Mouse (Mus musculus) spleen, adult 18-20 months (tissue): ENCODE data around the gene Mapkapk3.

Experiments
- DNase-seq, 2 experiments: peaks; one replicate each; pipeline ENCODE4 v3.0.0; 2022; ENCODE audit warnings: mixed read lengths in 2 of 2

Mapkapk3 gene

GRCm38 (mm10) chr9:107289211-107290076, at the start of gene Mapkapk3:
TSS of gene Mapkapk3 (minus strand) at chr9:107289877.
- DNase-seq, result peak; percentile 84 to 87

GRCm38 (mm10) chr9:107338172-107338883, 48.7 kb upstream of the Mapkapk3 start, which contains the start of gene Hemk1:
TSS of gene Hemk1 (minus strand) at chr9:107338350.
- peak; percentile 64 to 73 for DNase-seq

- no peak for DNase-seq
These were observed 46.7 kb upstream of the Mapkapk3 start for GRCm38 (mm10) chr9:107336386-107336785.

GRCm38 (mm10) chr9:107335909-107336308, 46.2 kb upstream of the Mapkapk3 start:
- DNase-seq, result peak; percentile 59 to 76

GRCm38 (mm10) chr9:107335046-107335445, 45.4 kb upstream of the Mapkapk3 start:
- no peak for DNase-seq

GRCm38 (mm10) chr9:107334356-107334755, 44.7 kb upstream of the Mapkapk3 start:
- DNase-seq, result peak in 1 of 2 experiments; percentile 25

GRCm38 (mm10) chr9:107333686-107334085, 44.0 kb upstream of the Mapkapk3 start:
- DNase-seq, result no peak

GRCm38 (mm10) chr9:107330791-107331190, 41.1 kb upstream of the Mapkapk3 start:
- DNase-seq, result no peak

- DNase-seq, result no peak
These were observed 38.4 kb upstream of the Mapkapk3 start for GRCm38 (mm10) chr9:107327879-107328620.

- DNase-seq, result no peak
These were observed 36.2 kb upstream of the Mapkapk3 start for GRCm38 (mm10) chr9:107325904-107326303.

- DNase-seq, result no peak
These were observed 35.3 kb upstream of the Mapkapk3 start for GRCm38 (mm10) chr9:107324799-107325561.

GRCm38 (mm10) chr9:107323558-107323957, 33.9 kb upstream of the Mapkapk3 start:
- no peak for DNase-seq

GRCm38 (mm10) chr9:107322461-107323050, 32.9 kb upstream of the Mapkapk3 start:
- no peak for DNase-seq

GRCm38 (mm10) chr9:107315791-107316190, 26.1 kb upstream of the Mapkapk3 start:
- DNase-seq, result no peak

- no peak for DNase-seq
These were observed 24.2 kb upstream of the Mapkapk3 start for GRCm38 (mm10) chr9:107313926-107314325.

GRCm38 (mm10) chr9:107312811-107313584, 23.3 kb upstream of the Mapkapk3 start:
- peak; percentile 43 to 49 for DNase-seq

GRCm38 (mm10) chr9:107309600-107309999, 19.9 kb upstream of the Mapkapk3 start:
- DNase-seq, result no peak

GRCm38 (mm10) chr9:107309171-107309570, 19.5 kb upstream of the Mapkapk3 start:
- DNase-seq, result no peak

GRCm38 (mm10) chr9:107308346-107309000, 18.8 kb upstream of the Mapkapk3 start:
- DNase-seq, result no peak

GRCm38 (mm10) chr9:107307886-107308285, 18.2 kb upstream of the Mapkapk3 start:
- no peak for DNase-seq
